9 mouse cellular contexts compared by ENCODE assay signal in genomic region chr5:148789147-148789566, GRCm38 (mm10).
A peak's percentile ranks its signal among the peaks of the same experiment; 100 is the strongest.
DNase-seq lines count a peak whose midpoint lies in the region; ATAC-seq and TF ChIP-seq lines count a peak whose summit lies in the region.
"Had no signal": no experiment of that assay in that cellular context is flagged by ENCODE, and none has a peak within 500 bp of the region (broad histone marks: within the 10 kb centered on the region; RNA-seq: fewer than 3 reads in every experiment).

No protein-coding gene starts in this region.

- peak; percentile 25 for DNase-seq in 3134 (ENCODE audit: extremely low read depth, insufficient read length, low spot score)
- no peak for DNase-seq in ES-E14 (ENCODE audit: low read depth, low spot score)
- peak; percentile 69 for DNase-seq in limb, embryonic 14.5 days (ENCODE audit: low spot score)
- DNase-seq in midbrain, postnatal 0 days (ENCODE audit: low spot score): no peak
- DNase-seq in retina, postnatal 1 day: no peak
- no peak for DNase-seq in B cell, adult 2 months

- in situ Hi-C loops in ES-E14 (cut with MboI; ENCODE audit: low sequenced_read_pairs in 2 of 2, unreplicated experiment in 2 of 2): no loop called here

- 32% methylated on average over 6 of the region's 6 CpGs for WGBS in intestine, embryonic 15.5 days
- 14% methylated on average over 6 of the region's 6 CpGs for WGBS in limb, embryonic 14.5 days
- WGBS in midbrain, postnatal 0 days: 68% methylated on average over 6 of the region's 6 CpGs

- no peaks in the 10 kb centered on the region for H3K36me3 ChIP-seq in ES-E14 (ENCODE audit: control insufficient read depth, insufficient read depth, low read length, poor library complexity, severe bottlenecking)
- H3K36me3 ChIP-seq in intestine, embryonic 15.5 days: no peaks in the 10 kb centered on the region
- H3K36me3 ChIP-seq in limb, embryonic 14.5 days (ENCODE audit: control insufficient read depth, insufficient read depth, low read length): no peaks in the 10 kb centered on the region
- no peaks in the 10 kb centered on the region for H3K36me3 ChIP-seq in midbrain, postnatal 0 days (ENCODE audit: insufficient read depth, low read length)

- no peaks in the 10 kb centered on the region for H3K9me3 ChIP-seq in ES-E14 (ENCODE audit: control insufficient read depth, insufficient read depth, low read depth, low read length)
- H3K9me3 ChIP-seq in intestine, embryonic 15.5 days: no peaks in the 10 kb centered on the region
- no peaks in the 10 kb centered on the region for H3K9me3 ChIP-seq in limb, embryonic 14.5 days (ENCODE audit: control insufficient read depth, low read length)
- no peaks in the 10 kb centered on the region for H3K9me3 ChIP-seq in midbrain, postnatal 0 days (ENCODE audit: low read length)

- TF ChIP-seq POLR2A in limb, embryonic 14.5 days (IDR thresholded peaks at IDR 0.05; ENCODE audit: borderline replicate concordance, extremely low read depth, insufficient read depth, insufficient read length): no peak

- peak; percentile 71 for ATAC-seq in intestine, embryonic 15.5 days
- ATAC-seq in limb, embryonic 14.5 days (ENCODE audit: low FRiP score, low read depth): peak; percentile 77
- no peak for ATAC-seq in midbrain, postnatal 0 days (ENCODE audit: low FRiP score)
- ATAC-seq in activated CD4-positive, CD25-positive, alpha-beta regulatory T cell, adult 4 months: no peak

- H3K4me1 ChIP-seq in ES-E14 (ENCODE audit: control insufficient read depth in 2 of 2, insufficient read depth in 2 of 2, low read length in 2 of 2, poor library complexity in 1 of 2): peaks cover 1 to 14% of the 10 kb centered on the region in 2 experiments; a peak in 2 of 4 replicates
- no peaks in the 10 kb centered on the region; the same call in none of the 2 replicates for H3K4me1 ChIP-seq in intestine, embryonic 15.5 days (replicated peaks)
- peaks cover 12% of the 10 kb centered on the region for H3K4me1 ChIP-seq in limb, embryonic 14.5 days (ENCODE audit: control insufficient read depth, insufficient read depth, low read length)
- no peaks in the 10 kb centered on the region; the same call in 1 of the 2 replicates for H3K4me1 ChIP-seq in midbrain, postnatal 0 days (ENCODE audit: insufficient read depth, low read length)

- peak overlapping the region; percentile 26; the same call in 1 of the 2 replicates for H3K9ac ChIP-seq in ES-E14 (ENCODE audit: insufficient read depth, low read depth, low read length, poor library complexity, severe bottlenecking)
- H3K9ac ChIP-seq in intestine, embryonic 15.5 days: no peak overlapping the region
- H3K9ac ChIP-seq in limb, embryonic 14.5 days (ENCODE audit: low read depth, low read length, severe bottlenecking): no peak overlapping the region
- H3K9ac ChIP-seq in midbrain, postnatal 0 days (replicated peaks; ENCODE audit: low read length, poor library complexity, severe bottlenecking): no peak overlapping the region

- TF ChIP-seq CTCF in midbrain, postnatal 0 days (IDR thresholded peaks at IDR 0.05): no peak

- H3K27ac ChIP-seq in ES-E14 (ENCODE audit: insufficient read depth, low read depth, low read length, poor library complexity, severe bottlenecking): no peak overlapping the region
- H3K27ac ChIP-seq in intestine, embryonic 15.5 days: peak overlapping the region; percentile 36; the same call in 1 of the 2 replicates
- H3K27ac ChIP-seq in limb, embryonic 14.5 days (replicated peaks; ENCODE audit: low read depth, low read length): no peak overlapping the region
- no peak overlapping the region for H3K27ac ChIP-seq in midbrain, postnatal 0 days (ENCODE audit: low read depth, low read length)

- no peak overlapping the region for H3K4me2 ChIP-seq in intestine, embryonic 15.5 days (replicated peaks)
- H3K4me2 ChIP-seq in limb, embryonic 14.5 days (replicated peaks; ENCODE audit: low read depth, low read length, severe bottlenecking): no peak overlapping the region
- no peak overlapping the region for H3K4me2 ChIP-seq in midbrain, postnatal 0 days (ENCODE audit: low read depth, low read length, poor library complexity, severe bottlenecking)

- no peaks in the 10 kb centered on the region for H3K27me3 ChIP-seq in intestine, embryonic 15.5 days (replicated peaks)
- no peaks in the 10 kb centered on the region for H3K27me3 ChIP-seq in limb, embryonic 14.5 days (ENCODE audit: control insufficient read depth, insufficient read depth, low read length)
- no peaks in the 10 kb centered on the region for H3K27me3 ChIP-seq in midbrain, postnatal 0 days (ENCODE audit: insufficient read depth, low read length)

- H3K4me3 ChIP-seq in ES-E14 (ENCODE audit: insufficient read depth in 1 of 2, low read depth in 1 of 2, low read length in 2 of 2, poor library complexity in 1 of 2, severe bottlenecking in 1 of 2): peak overlapping the region in 1 of 2 experiments; percentile 32; a peak in 1 of 4 replicates
- no peak overlapping the region for H3K4me3 ChIP-seq in intestine, embryonic 15.5 days (replicated peaks)
- H3K4me3 ChIP-seq in limb, embryonic 14.5 days (replicated peaks; ENCODE audit: low read length): no peak overlapping the region
- no peak overlapping the region for H3K4me3 ChIP-seq in midbrain, postnatal 0 days (ENCODE audit: low read depth, low read length)
- H3K4me3 ChIP-seq: erythroblast, embryonic 14.5 days had no signal

TF ChIP-seq in ES-E14, 5 proteins besides CTCF, POLR2A, EP300 and RAD21:
- TF ChIP-seq ZNF384 (IDR thresholded peaks at IDR 0.05; ENCODE audit: low read depth, low read length): no peak
- no peak for TF ChIP-seq ZC3H11A (IDR thresholded peaks at IDR 0.05; ENCODE audit: borderline replicate concordance, low read depth, low read length)
- TF ChIP-seq MAFK (IDR thresholded peaks at IDR 0.05; ENCODE audit: insufficient read depth, low read depth, low read length): no peak
- TF ChIP-seq HCFC1 (IDR thresholded peaks at IDR 0.05; ENCODE audit: borderline replicate concordance, insufficient read depth, low read length): no peak
- no peak for TF ChIP-seq CHD2 (IDR thresholded peaks at IDR 0.05; ENCODE audit: low read depth, low read length)

Comparison
In these comparisons a context has a peak if more than half of its experiments do, and no peak if none do; other contexts are left out.
1. DNase-seq: peak in 3134 (single experiment) and limb, embryonic 14.5 days (single experiment); none in ES-E14 (single experiment), midbrain, postnatal 0 days (single experiment), retina, postnatal 1 day (single experiment) and B cell, adult 2 months (0 of 2).
2. ATAC-seq: peak in intestine, embryonic 15.5 days (single experiment) and limb, embryonic 14.5 days (single experiment); none in midbrain, postnatal 0 days (single experiment) and activated CD4-positive, CD25-positive, alpha-beta regulatory T cell, adult 4 months (single experiment).